Mouse (Mus musculus): ENCODE data around the gene Lekr1.

- TF ChIP-seq EP300 (optimal IDR thresholded peaks at IDR 0.05) = no peak
- TF ChIP-seq CTCF (IDR thresholded peaks at IDR 0.05; ENCODE audit: low read depth) = no peak
These were observed 195.4 kb downstream of the Lekr1 start for GRCm38 (mm10) chr3:65861471-65861881.
